Mouse (Mus musculus) kidney, adult 2 months (tissue): ENCODE results near the gene Rabgap1.

Experiments
- CTCF ChIP-seq: fragments of 200-500 bp; conservative IDR thresholded peaks from 2 replicates; pipeline ENCODE4 v1.5.1; 2011; ENCODE audit warnings: low read depth, mild to moderate bottlenecking, control low read depth, low read length, moderate library complexity, mixed read lengths; ENCODE audit not compliant: insufficient read depth, insufficient read length
- POLR2A ChIP-seq: fragments of 200-500 bp; IDR thresholded peaks from one replicate; pipeline ENCODE4 v1.6.1; 2011; ENCODE audit warnings: low read depth, low read length, control low read depth

GRCm38 (mm10) chr2:37431609-37432008 lies 11.5 kb upstream of the Rabgap1 start:
- TF ChIP-seq POLR2A (no peak), CTCF (no peak)
